Comparison of ENCODE assay signal across 15 mouse cellular contexts in the genomic region with DNA sequence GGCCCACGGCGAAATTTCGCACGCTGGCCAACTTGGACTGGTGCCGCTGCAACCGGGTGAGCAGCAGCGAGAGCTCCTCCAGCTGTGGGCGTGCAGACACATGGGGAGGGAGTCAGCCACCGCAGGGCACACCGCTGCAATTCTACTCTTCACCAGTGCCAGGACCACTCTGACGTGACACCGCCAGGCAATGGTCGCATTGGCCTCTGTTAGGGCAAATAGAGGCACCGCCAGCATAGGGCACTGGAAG.
A peak's percentile ranks its signal among the peaks of the same experiment; 100 is the strongest.
DNase-seq lines count a peak whose midpoint lies in the region; ATAC-seq and TF ChIP-seq lines count a peak whose summit lies in the region.
"Had no signal": no experiment of that assay in that cellular context is flagged by ENCODE, and none has a peak within 500 bp of the region (broad histone marks: within the 10 kb centered on the region; RNA-seq: fewer than 3 reads in every experiment).

No protein-coding gene starts in this region.

- TF ChIP-seq CTCF in forebrain, postnatal 0 days (IDR thresholded peaks at IDR 0.05; ENCODE audit: low read depth), result no peak
- TF ChIP-seq CTCF in lung, embryonic 14.5 days (IDR thresholded peaks at IDR 0.05; ENCODE audit: low read depth), result no peak

- H3K27me3 ChIP-seq in forebrain, embryonic 10.5 days (ENCODE audit: poor library complexity, severe bottlenecking), result no peaks in the 10 kb centered on the region
- H3K27me3 ChIP-seq in forebrain, postnatal 0 days (ENCODE audit: insufficient read depth, low read length), result no peaks in the 10 kb centered on the region
- H3K27me3 ChIP-seq in lung, embryonic 14.5 days (ENCODE audit: insufficient read depth, low read length), result no peaks in the 10 kb centered on the region
- no peaks in the 10 kb centered on the region for H3K27me3 ChIP-seq in limb, embryonic 11.5 days (ENCODE audit: control insufficient read depth, insufficient read depth, low read length)
- H3K27me3 ChIP-seq: hindbrain, embryonic 15.5 days had no signal

- 0 out of 2 replicates have a peak overlapping the region, but pooled peaks have one; percentile 1 for H3K27ac ChIP-seq in forebrain, embryonic 10.5 days
- no peak overlapping the region for H3K27ac ChIP-seq in forebrain, postnatal 0 days (ENCODE audit: low read depth, low read length)
- H3K27ac ChIP-seq in lung, embryonic 14.5 days (ENCODE audit: low read depth), result no peak overlapping the region
- H3K27ac ChIP-seq in limb, embryonic 11.5 days (replicated peaks; ENCODE audit: low read depth, low read length), result no peak overlapping the region
- H3K27ac ChIP-seq: hindbrain, embryonic 15.5 days had no signal

- peaks cover 84% of the 10 kb centered on the region for H3K36me3 ChIP-seq in forebrain, embryonic 10.5 days (replicated peaks)
- H3K36me3 ChIP-seq in forebrain, postnatal 0 days (ENCODE audit: insufficient read depth), result no peaks in the 10 kb centered on the region
- 0 out of 2 replicates have a peak, but pooled peaks cover 6% of the 10 kb centered on the region for H3K36me3 ChIP-seq in lung, embryonic 14.5 days (ENCODE audit: insufficient read depth)
- H3K36me3 ChIP-seq in limb, embryonic 11.5 days (ENCODE audit: control insufficient read depth, insufficient read depth, low read length), result no peaks in the 10 kb centered on the region
- H3K36me3 ChIP-seq: hindbrain, embryonic 15.5 days had no signal

- WGBS in forebrain, embryonic 10.5 days, result 81% methylated on average over 14 of the region's 14 CpGs
- 88% methylated on average over 14 of the region's 14 CpGs for WGBS in forebrain, postnatal 0 days
- 69% methylated on average over 14 of the region's 14 CpGs for WGBS in lung, embryonic 14.5 days
- WGBS in limb, embryonic 11.5 days, result 65% methylated on average over 14 of the region's 14 CpGs

- DNase-seq in forebrain, embryonic 10.5 days (ENCODE audit: extremely low spot score, low spot score), result no peak
- DNase-seq in forebrain, postnatal 0 days, result no peak
- DNase-seq in lung, embryonic 14.5 days, result peak; percentile 43
- DNase-seq in lung, postnatal 25 days (ENCODE audit: low spot score), result no peak
- DNase-seq in limb, embryonic 11.5 days (ENCODE audit: low spot score), result no peak
- DNase-seq in lung, postnatal 4 days, result peak; percentile 31 to 65
- no peak for DNase-seq in thymus, postnatal 0 days (ENCODE audit: low spot score)
- DNase-seq: adrenal gland, adult 8-10 months; cerebellum, adult 8-10 months; kidney, adult 2 months; midbrain, embryonic 14.5 days; right cerebral cortex, postnatal 14 days had no signal

- H3K9me3 ChIP-seq in forebrain, embryonic 10.5 days, result no peaks in the 10 kb centered on the region
- H3K9me3 ChIP-seq in forebrain, postnatal 0 days (ENCODE audit: low read length), result no peaks in the 10 kb centered on the region
- no peaks in the 10 kb centered on the region for H3K9me3 ChIP-seq in lung, embryonic 14.5 days (ENCODE audit: low read depth, low read length)
- no peaks in the 10 kb centered on the region for H3K9me3 ChIP-seq in limb, embryonic 11.5 days (ENCODE audit: control insufficient read depth, low read length)
- H3K9me3 ChIP-seq: hindbrain, embryonic 15.5 days had no signal

- no peak for ATAC-seq in forebrain, postnatal 0 days
- peak; percentile 36; the same call in 1 of the 2 replicates for ATAC-seq in lung, embryonic 14.5 days (ENCODE audit: insufficient read depth)
- no peak for ATAC-seq in limb, embryonic 11.5 days (ENCODE audit: insufficient number of reproducible peaks, low FRiP score, low TSS enrichment, low read depth)
- no peak for ATAC-seq in activated CD4-positive, CD25-positive, alpha-beta regulatory T cell, adult 4 months

- H3K9ac ChIP-seq in forebrain, postnatal 0 days, result no peak overlapping the region
- no peak overlapping the region for H3K9ac ChIP-seq in lung, embryonic 14.5 days
- H3K9ac ChIP-seq in limb, embryonic 11.5 days (ENCODE audit: low read length), result no peak overlapping the region
- H3K9ac ChIP-seq: hindbrain, embryonic 15.5 days had no signal

- H3K4me3 ChIP-seq in forebrain, embryonic 10.5 days, result no peak overlapping the region
- no peak overlapping the region for H3K4me3 ChIP-seq in forebrain, postnatal 0 days (ENCODE audit: low read depth, low read length)
- no peak overlapping the region for H3K4me3 ChIP-seq in lung, embryonic 14.5 days (ENCODE audit: low read depth, low read length)
- H3K4me3 ChIP-seq in limb, embryonic 11.5 days (ENCODE audit: low read depth, low read length), result no peak overlapping the region
- H3K4me3 ChIP-seq: hindbrain, embryonic 15.5 days had no signal

- peaks cover 10% of the 10 kb centered on the region for H3K4me1 ChIP-seq in forebrain, embryonic 10.5 days
- no peaks in the 10 kb centered on the region for H3K4me1 ChIP-seq in forebrain, postnatal 0 days (ENCODE audit: insufficient read depth)
- no peaks in the 10 kb centered on the region for H3K4me1 ChIP-seq in lung, embryonic 14.5 days (ENCODE audit: insufficient read depth)
- H3K4me1 ChIP-seq in limb, embryonic 11.5 days (ENCODE audit: control insufficient read depth, insufficient read depth, low read length), result peaks cover 4% of the 10 kb centered on the region; the same call in 1 of the 2 replicates

- H3K4me2 ChIP-seq in forebrain, postnatal 0 days (ENCODE audit: low read depth), result no peak overlapping the region
- no peak overlapping the region for H3K4me2 ChIP-seq in lung, embryonic 14.5 days
- peak overlapping the region; percentile 15; the same call in 1 of the 2 replicates for H3K4me2 ChIP-seq in limb, embryonic 11.5 days (ENCODE audit: low read depth, severe bottlenecking)
- H3K4me2 ChIP-seq: hindbrain, embryonic 15.5 days; liver, embryonic 11.5 days had no signal

Comparison
In these comparisons a context has a peak if more than half of its experiments do, and no peak if none do; other contexts are left out.
1. DNase-seq: peak in lung, embryonic 14.5 days (single experiment) and lung, postnatal 4 days (2 of 2); none in forebrain, embryonic 10.5 days (single experiment), forebrain, postnatal 0 days (single experiment), lung, postnatal 25 days (single experiment), limb, embryonic 11.5 days (single experiment) and thymus, postnatal 0 days (single experiment).